Mouse (Mus musculus): ENCODE measurements around the gene Pgpep1l. TPM values are rescaled to one million over a fixed set of nuclear protein-coding genes. Genes with fewer than 3 reads are reported as not detected.

Gene Pgpep1l
- total RNA-seq, 2 experiments from 2014 or later: 0.82 to 1.6 TPM

DNA sequence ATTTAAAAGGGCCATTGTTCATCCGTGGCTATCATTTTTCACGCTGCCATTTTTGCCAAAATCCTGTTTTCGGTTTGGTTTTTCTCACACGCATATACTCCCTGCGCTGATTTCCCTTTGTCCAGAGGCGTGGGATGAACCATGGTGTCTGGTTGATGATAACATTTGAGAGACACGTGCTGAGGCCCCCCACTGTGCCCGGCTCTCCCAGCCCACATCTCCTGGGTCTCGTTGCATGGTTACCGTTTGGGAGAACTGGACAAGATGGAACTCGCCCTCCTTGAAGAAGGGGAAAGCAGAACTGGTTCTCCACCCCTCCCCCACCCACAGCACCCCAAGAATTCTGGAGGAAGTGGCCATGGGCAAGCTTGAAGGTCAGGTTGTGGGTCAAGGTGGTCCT, 37.0 kb downstream of the Pgpep1l start:
- no peak for DNase-seq (ENCODE audit: low spot score in 2 of 2)
- intact Hi-C loops (cut with DNase I): no loop called here

DNA sequence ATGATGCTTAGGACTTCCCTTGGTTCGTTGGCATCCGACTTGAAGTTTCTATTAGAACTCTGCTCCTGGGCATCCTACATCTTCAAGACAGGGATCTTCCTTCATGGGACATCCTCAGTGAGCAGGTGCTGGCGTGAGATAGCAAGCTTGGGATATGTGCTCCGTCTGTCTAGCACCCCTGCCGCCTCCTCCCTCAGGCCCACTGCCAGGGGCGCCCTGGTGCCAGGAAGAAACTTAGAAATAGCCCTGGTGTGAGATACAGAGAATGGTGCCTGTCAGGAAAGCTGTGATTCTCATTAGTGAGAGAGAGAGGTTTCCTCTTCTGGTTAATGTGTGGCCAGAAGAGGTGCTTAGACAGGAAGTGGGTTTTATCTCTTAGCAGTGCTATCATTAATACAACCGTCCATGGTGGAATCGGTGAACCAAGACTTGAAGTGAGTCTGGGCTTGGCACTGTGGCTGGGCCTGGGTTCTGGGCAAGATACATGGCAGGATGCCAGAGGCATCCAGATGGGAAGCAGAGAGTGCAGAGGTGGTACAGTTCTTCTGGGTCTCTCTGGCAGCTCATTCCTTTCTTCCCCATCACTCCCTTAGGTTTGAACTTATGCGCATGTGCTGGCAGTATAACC, 38.5 kb downstream of the Pgpep1l start:
- intact Hi-C loops (cut with DNase I): no loop called here
- DNase-seq (ENCODE audit: low spot score in 2 of 2): peak in 1 of 2 experiments; percentile 59

DNA sequence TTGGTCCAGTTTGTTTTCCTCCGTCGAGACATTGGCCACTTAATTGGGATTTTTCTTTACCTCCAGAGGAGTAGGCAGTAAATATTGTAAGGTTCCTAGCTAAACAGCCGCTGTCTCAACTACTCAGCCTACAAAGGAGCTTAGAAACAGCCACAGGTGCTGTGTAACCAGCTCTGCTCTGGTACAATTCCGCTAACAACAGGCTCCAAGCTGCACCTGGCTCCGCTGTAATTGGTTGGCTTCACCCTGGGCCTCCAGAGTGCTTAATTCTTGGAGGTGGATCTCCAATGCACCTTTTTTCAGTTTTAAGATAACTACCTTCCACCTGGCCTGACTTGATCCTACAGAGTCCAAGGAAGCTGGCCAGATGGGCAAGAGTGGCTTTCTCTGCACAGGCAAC, 40.0 kb downstream of the Pgpep1l start:
- no peak for DNase-seq (ENCODE audit: low spot score in 2 of 2)
- intact Hi-C loops (cut with DNase I): loop anchor here (5.0 kb wide), 1 partner anchor 78 kb away; no protein-coding TSS in a partner anchor

DNA sequence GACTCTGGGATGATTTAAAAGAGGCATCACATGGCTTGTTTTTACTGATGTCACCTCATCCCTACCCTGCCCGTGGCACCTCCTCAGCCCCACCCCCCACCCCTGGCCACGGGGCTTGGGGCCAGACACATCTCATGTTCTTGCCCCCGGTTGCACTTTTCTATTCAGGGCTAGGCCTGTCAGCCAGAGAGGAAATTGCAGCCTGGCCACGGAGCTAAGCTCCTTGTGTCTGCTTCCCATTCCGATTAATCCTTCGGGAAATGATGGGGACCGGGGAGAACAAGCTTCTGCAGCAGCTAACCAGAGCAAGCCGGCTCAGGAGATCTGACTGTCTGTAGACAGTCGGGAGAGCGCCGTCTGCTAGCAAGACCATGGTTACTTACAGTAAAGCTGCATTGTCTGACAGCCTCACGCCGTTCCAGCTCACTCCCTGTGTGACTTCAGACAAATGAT, 40.7 kb downstream of the Pgpep1l start:
- no peak for DNase-seq (ENCODE audit: low spot score in 2 of 2)
- intact Hi-C loops (cut with DNase I): loop anchor here (5.0 kb wide), 1 partner anchor 79 kb away; no protein-coding TSS in a partner anchor

GRCm38 (mm10) chr7:68221677-68222230, 42.3 kb downstream of the Pgpep1l start:
- intact Hi-C loops (cut with DNase I): loop anchor here (5.0 kb wide), 1 partner anchor 81 kb away; no protein-coding TSS in a partner anchor
- peak; percentile 35 to 74 for DNase-seq (ENCODE audit: low spot score in 2 of 2)

DNA sequence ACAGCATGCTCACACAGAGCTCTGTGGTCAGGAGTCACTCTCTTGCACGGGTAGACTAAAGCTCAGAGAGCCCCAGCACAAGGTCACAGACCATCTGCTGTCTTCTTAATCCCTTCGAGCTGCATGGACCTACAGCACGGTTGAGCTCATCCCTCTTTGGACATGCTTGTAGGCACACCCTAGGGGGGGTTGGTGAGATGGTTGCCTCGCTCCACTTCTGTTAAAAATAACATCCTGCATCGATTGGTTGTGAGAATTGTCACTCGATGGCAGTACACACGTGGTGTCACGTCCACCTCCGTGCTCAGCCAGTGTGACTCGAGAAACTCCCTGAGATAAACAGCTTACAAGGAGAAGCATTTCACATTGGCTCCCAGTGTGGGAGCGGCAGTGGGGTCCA, 45.2 kb downstream of the Pgpep1l start:
- DNase-seq (ENCODE audit: low spot score in 2 of 2): no peak
- intact Hi-C loops (cut with DNase I): no loop called here

DNA sequence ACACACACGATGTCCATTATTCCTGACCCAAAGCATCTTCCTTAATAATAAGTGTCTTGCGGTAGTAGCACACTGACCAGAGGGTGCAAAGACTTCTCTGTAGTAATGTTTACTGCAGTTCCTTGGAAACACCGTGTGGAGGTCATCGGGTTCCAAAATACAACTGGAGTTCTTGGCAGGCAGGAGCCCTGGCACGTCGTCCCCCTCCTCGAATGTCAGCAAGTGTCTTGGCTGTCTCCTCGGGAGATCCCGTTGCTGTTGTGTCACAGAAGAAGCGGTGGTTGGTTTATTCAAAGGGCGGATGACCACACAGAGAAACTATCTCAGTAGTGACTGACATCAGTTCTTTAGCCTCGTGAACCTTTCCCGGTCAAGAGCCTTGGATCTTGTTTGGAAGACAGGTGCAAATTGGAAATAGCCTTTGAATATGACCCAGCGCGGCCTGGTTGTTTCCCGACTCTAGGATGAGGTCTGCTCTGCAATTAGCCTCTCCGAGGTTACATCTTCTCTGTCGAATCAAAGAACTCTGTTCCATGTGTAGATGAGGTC, 48.4 kb downstream of the Pgpep1l start:
- intact Hi-C loops (cut with DNase I): no loop called here
- DNase-seq (ENCODE audit: low spot score in 2 of 2): no peak

GRCm38 (mm10) chr7:68213842-68214241, 50.2 kb downstream of the Pgpep1l start:
- intact Hi-C loops (cut with DNase I): no loop called here
- DNase-seq (ENCODE audit: low spot score in 2 of 2): no peak

- intact Hi-C loops (cut with DNase I): no loop called here
- no peak for DNase-seq (ENCODE audit: low spot score in 2 of 2)
These were observed 52.1 kb downstream of the Pgpep1l start for GRCm38 (mm10) chr7:68211883-68212282.

GRCm38 (mm10) chr7:68210417-68210816, 53.6 kb downstream of the Pgpep1l start:
- DNase-seq (ENCODE audit: low spot score in 2 of 2): no peak
- intact Hi-C loops (cut with DNase I): no loop called here

- DNase-seq (ENCODE audit: low spot score in 2 of 2): no peak
- intact Hi-C loops (cut with DNase I): no loop called here
These were observed 55.0 kb downstream of the Pgpep1l start for GRCm38 (mm10) chr7:68209039-68209438.

GRCm38 (mm10) chr7:68205776-68206427, 58.1 kb downstream of the Pgpep1l start:
- no peak for DNase-seq (ENCODE audit: low spot score in 2 of 2)
- intact Hi-C loops (cut with DNase I): no loop called here

GRCm38 (mm10) chr7:68199609-68200008, 64.4 kb downstream of the Pgpep1l start:
- DNase-seq (ENCODE audit: low spot score in 2 of 2): no peak
- intact Hi-C loops (cut with DNase I): no loop called here

GRCm38 (mm10) chr7:68193958-68194695, 69.9 kb downstream of the Pgpep1l start:
- intact Hi-C loops (cut with DNase I): no loop called here
- no peak for DNase-seq (ENCODE audit: low spot score in 2 of 2)

DNA sequence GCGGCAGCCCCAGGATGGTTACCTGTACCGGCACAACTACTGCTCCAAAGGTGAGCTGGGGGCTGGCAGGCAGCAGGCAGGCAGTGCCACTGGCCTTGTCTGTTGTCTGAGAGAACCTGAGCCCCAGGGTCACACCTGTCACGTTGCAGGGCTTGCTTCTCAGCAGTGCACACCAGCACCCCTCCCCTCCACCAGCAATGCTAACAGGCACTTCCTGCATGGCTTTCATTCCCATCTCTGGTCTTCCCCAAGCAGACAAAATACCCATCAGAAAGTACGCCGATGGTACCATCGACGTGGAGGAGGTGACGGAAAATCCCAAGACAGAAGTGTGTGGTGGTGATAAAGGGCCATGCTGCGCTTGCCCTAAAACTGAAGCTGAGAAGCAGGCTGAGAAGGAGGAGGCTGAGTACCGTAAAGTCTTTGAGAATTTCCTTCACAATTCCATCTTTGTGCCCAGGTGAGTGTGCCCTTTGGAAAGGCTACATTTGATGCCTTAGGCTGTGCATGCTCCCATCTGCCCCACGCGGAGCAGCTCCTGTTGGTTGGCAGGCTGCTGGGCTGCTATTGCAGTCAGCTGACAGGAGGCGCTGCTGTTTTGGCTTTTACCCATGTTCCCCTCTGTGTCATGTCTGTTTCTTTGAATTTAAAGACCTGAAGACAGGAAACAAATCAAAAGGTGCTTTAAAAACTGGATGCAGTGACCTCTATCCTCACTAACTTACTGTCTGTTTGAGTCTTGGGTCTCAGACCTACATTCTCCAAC, 74.2 kb downstream of the Pgpep1l start:
- DNase-seq (ENCODE audit: low spot score in 2 of 2): no peak
- intact Hi-C loops (cut with DNase I): no loop called here

GRCm38 (mm10) chr7:68189211-68189610, 74.8 kb downstream of the Pgpep1l start:
- intact Hi-C loops (cut with DNase I): no loop called here
- no peak for DNase-seq (ENCODE audit: low spot score in 2 of 2)

All from left cerebral cortex, postnatal 25 days (tissue).